Mouse (Mus musculus): ENCODE measurements at regions not wholly inside any gene's neighbourhood (a gene's known extent, or its start where the extent isn't known, plus 50 kb on each side); places are given as distances from the start of the nearest gene placed in this dataset.

DNA sequence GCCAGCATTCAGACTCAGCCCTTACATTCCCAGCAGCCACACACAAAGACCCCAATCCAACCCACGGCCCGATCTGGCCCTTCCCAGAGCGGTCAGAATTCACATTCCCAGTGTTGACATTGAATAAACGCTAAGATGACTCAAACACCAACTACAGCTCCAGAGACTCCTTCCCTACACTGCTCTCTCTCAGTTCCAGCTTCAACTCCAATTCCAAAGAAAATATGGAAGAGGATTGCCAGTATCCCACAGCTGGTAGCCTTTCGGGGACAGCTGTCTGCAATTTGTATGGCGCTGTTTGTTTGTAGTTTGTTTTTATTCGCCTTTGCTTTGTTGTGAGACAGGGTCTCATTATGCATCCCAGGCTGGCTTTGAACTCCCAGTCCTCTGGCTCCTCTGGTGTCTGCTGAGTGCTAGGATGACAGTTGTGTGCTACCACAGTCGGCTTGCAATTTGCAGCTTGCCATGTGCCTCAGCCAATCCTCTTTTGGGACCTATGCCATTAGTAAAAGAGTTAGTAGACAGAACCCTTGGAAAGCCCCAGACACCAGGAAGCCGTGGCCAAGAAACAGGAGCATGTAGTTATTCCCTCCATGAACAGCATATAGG is 51.0 kb upstream of the Pkdcc start:
- WGBS: 16% methylated on average over 9 of the region's 9 CpGs
- Histone ChIP-seq H3K36me3 (no peaks in the 10 kb centered on the region), H3K4me2 (no peak overlapping the region), H3K27me3 (peaks cover 84% of the 10 kb centered on the region), H3K27ac (no peak overlapping the region), H3K4me1 (replicated peaks) (peaks cover 24% of the 10 kb centered on the region), H3K9me3 (no peaks in the 10 kb centered on the region), H3K4me3 (replicated peaks) (no peak overlapping the region), H3K9ac (replicated peaks) (no peak overlapping the region)
- ATAC-seq (ENCODE audit: insufficient number of reproducible peaks, insufficient read depth, low FRiP score, low TSS enrichment, low read depth): no peak

DNA sequence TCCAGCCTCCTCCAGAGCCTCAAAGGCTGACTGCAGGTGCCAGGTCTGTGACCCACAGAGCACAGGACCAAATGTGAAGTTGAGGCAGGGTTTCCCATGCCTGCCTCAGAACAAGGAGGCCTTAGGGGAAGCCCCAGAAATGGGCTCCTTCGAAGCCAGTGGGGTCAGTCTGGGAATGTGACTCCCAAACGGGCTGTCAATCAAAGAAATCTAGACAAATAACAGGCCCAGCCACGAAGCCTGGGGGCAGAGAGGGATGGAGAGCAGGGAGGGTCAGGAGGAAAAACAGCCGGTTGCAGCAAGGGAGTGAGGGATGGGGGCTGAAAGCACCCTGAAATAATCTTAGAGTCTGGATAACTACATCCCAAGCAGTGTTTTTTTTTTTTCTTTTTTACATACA is 50.4 kb upstream of the Pkdcc start:
- no peak for ATAC-seq (ENCODE audit: insufficient number of reproducible peaks, insufficient read depth, low FRiP score, low TSS enrichment, low read depth)
- Histone ChIP-seq H3K27ac (no peak overlapping the region), H3K4me3 (replicated peaks) (no peak overlapping the region), H3K9ac (replicated peaks) (no peak overlapping the region), H3K4me1 (replicated peaks) (peaks cover 24% of the 10 kb centered on the region), H3K27me3 (peaks cover 77% of the 10 kb centered on the region), H3K36me3 (no peaks in the 10 kb centered on the region), H3K9me3 (no peaks in the 10 kb centered on the region), H3K4me2 (no peak overlapping the region)
- 0% methylated on average over 4 of the region's 4 CpGs for whole genome bisulfite sequencing

DNA sequence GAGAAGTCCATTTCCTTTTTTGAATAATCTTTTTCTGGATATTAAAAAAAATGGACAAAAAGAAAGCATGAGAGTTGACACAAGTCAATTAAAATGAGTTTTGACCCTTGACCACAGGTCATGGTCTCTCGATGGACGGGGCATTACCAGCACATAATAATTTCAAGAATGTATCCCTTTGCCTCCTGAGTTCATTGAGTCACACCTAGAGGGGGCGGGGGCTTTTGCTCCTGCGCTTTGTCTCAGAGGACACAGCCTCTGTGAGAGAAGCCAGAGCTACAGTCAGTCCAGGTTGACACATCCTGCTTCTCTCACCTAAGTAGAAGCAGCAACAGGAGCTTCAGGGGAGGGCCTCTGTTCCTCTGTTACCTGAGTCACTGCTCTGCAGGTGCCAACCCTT is 50.0 kb upstream of the Pkdcc start:
- no peak overlapping the region for H3K9ac ChIP-seq (replicated peaks)
- no peak overlapping the region for H3K27ac ChIP-seq
- ATAC-seq (ENCODE audit: insufficient number of reproducible peaks, insufficient read depth, low FRiP score, low TSS enrichment, low read depth): no peak
- 20% methylated on average over 4 of the region's 4 CpGs for WGBS
- H3K9me3 ChIP-seq: 0 out of 2 replicates have a peak, but pooled peaks cover under 1% of the 10 kb centered on the region
- no peaks in the 10 kb centered on the region for H3K36me3 ChIP-seq
- H3K4me3 ChIP-seq (replicated peaks): no peak overlapping the region
- H3K27me3 ChIP-seq: peaks cover 75% of the 10 kb centered on the region
- H3K4me2 ChIP-seq: no peak overlapping the region
- H3K4me1 ChIP-seq (replicated peaks): peaks cover 24% of the 10 kb centered on the region
